Comparison of ENCODE assay signal across 3 mouse cellular contexts in genomic region chr16:85553297-85553696, GRCm38 (mm10). TPM values are rescaled to one million over a fixed set of nuclear protein-coding genes. Genes with fewer than 3 reads are reported as not detected.
"Had no signal": no experiment of that assay in that cellular context is flagged by ENCODE, and none has a peak within 500 bp of the region (broad histone marks: within the 10 kb centered on the region; RNA-seq: fewer than 3 reads in every experiment).

Gene Cyyr1, minus strand, starts transcription at chr16:85553397.

RNA-seq across cellular contexts. Expression of gene Cyyr1, which starts in this region (rescaled TPM):
- total RNA-seq: monocyte, adult 5-6 weeks; neutrophil, adult 5-6 weeks had no signal
- polyA plus RNA-seq: macrophage had no signal
